8 mouse cellular contexts compared by ENCODE assay signal in genomic region chr13:106760232-106760875, GRCm38 (mm10).
DNase-seq lines count a peak whose midpoint lies in the region; ATAC-seq and TF ChIP-seq lines count a peak whose summit lies in the region.

No protein-coding gene starts in this region.

- H3K4me1 ChIP-seq in hindbrain, embryonic 16.5 days (ENCODE audit: control insufficient read depth, insufficient read depth, low read depth, low read length) = no peaks in the 10 kb centered on the region
- no peaks in the 10 kb centered on the region for H3K4me1 ChIP-seq in hindbrain, embryonic 11.5 days (replicated peaks; ENCODE audit: control insufficient read depth, insufficient read depth, low read length)
- H3K4me1 ChIP-seq in bone marrow macrophage, adult 2 months (ENCODE audit: control insufficient read depth, insufficient read depth, low read length) = peaks cover 11% of the 10 kb centered on the region
- H3K4me1 ChIP-seq in liver, embryonic 15.5 days (replicated peaks) = no peaks in the 10 kb centered on the region
- no peaks in the 10 kb centered on the region; the same call in 1 of the 2 replicates for H3K4me1 ChIP-seq in thymus, adult 2 months (replicated peaks; ENCODE audit: control insufficient read depth, insufficient read depth, low read length)

- WGBS in hindbrain, embryonic 16.5 days = 78% methylated on average over 14 of the region's 14 CpGs
- 79% methylated on average over 14 of the region's 14 CpGs for WGBS in hindbrain, embryonic 11.5 days
- WGBS in liver, embryonic 15.5 days (ENCODE audit: insufficient replicate concordance) = 13% methylated on average over 14 of the region's 14 CpGs
- WGBS in thymus, adult 2 months = 50% methylated on average over 14 of the region's 14 CpGs

- intact Hi-C loops in heart, postnatal 14 days (cut with DNase I) = no loop called here

- no peak overlapping the region for H3K4me2 ChIP-seq in hindbrain, embryonic 16.5 days (ENCODE audit: low read length)
- H3K4me2 ChIP-seq in hindbrain, embryonic 11.5 days (replicated peaks; ENCODE audit: low read depth, low read length) = no peak overlapping the region
- H3K4me2 ChIP-seq in liver, embryonic 15.5 days = no peak overlapping the region; the same call in 1 of the 2 replicates

- H3K27ac ChIP-seq in hindbrain, embryonic 16.5 days (ENCODE audit: low read depth, low read length) = no peak overlapping the region
- H3K27ac ChIP-seq in hindbrain, embryonic 11.5 days (ENCODE audit: low read depth, low read length) = no peak overlapping the region
- H3K27ac ChIP-seq in bone marrow macrophage, adult 2 months (ENCODE audit: insufficient read depth, low read depth, low read length) = peak overlapping the region; percentile 53
- H3K27ac ChIP-seq in liver, embryonic 15.5 days (replicated peaks) = no peak overlapping the region; the same call in 1 of the 2 replicates
- no peak overlapping the region for H3K27ac ChIP-seq in thymus, adult 2 months (ENCODE audit: control insufficient read depth, insufficient read depth, low read length)

- no peak for TF ChIP-seq POLR2A in bone marrow macrophage, adult 2 months (IDR thresholded peaks at IDR 0.05; ENCODE audit: borderline replicate concordance, low read depth, low read length)
- TF ChIP-seq POLR2A in thymus, adult 2 months (IDR thresholded peaks at IDR 0.05; ENCODE audit: control insufficient read depth, extremely low read depth, insufficient read depth, low read length, poor library complexity) = no peak

- no peaks in the 10 kb centered on the region for H3K27me3 ChIP-seq in hindbrain, embryonic 16.5 days (replicated peaks; ENCODE audit: control insufficient read depth, insufficient read depth, low read length)
- no peaks in the 10 kb centered on the region for H3K27me3 ChIP-seq in hindbrain, embryonic 11.5 days (ENCODE audit: control insufficient read depth, insufficient read depth, low read length)
- H3K27me3 ChIP-seq in liver, embryonic 15.5 days = no peaks in the 10 kb centered on the region
- H3K27me3 ChIP-seq in thymus, adult 2 months (ENCODE audit: control insufficient read depth, insufficient read depth, low read length) = no peaks in the 10 kb centered on the region

- TF ChIP-seq CTCF in bone marrow macrophage, adult 2 months (IDR thresholded peaks at IDR 0.05; ENCODE audit: low read depth, low read length) = no peak
- no peak for TF ChIP-seq CTCF in thymus, adult 2 months (IDR thresholded peaks at IDR 0.05; ENCODE audit: borderline replicate concordance, control insufficient read depth, extremely low read depth, insufficient read depth, low read length, poor library complexity)

- ATAC-seq in hindbrain, embryonic 16.5 days = peak; percentile 40; the same call in 1 of the 2 replicates
- ATAC-seq in hindbrain, embryonic 11.5 days (ENCODE audit: low FRiP score) = no peak
- ATAC-seq in liver, embryonic 15.5 days (ENCODE audit: insufficient read depth) = peak; percentile 67

- H3K36me3 ChIP-seq in hindbrain, embryonic 16.5 days (ENCODE audit: control insufficient read depth, insufficient read depth, low read length) = no peaks in the 10 kb centered on the region
- no peaks in the 10 kb centered on the region for H3K36me3 ChIP-seq in hindbrain, embryonic 11.5 days (ENCODE audit: control insufficient read depth, insufficient read depth, low read length)
- H3K36me3 ChIP-seq in liver, embryonic 15.5 days (replicated peaks) = no peaks in the 10 kb centered on the region
- no peaks in the 10 kb centered on the region for H3K36me3 ChIP-seq in thymus, adult 2 months (ENCODE audit: control insufficient read depth, insufficient read depth, low read length)

- H3K4me3 ChIP-seq in hindbrain, embryonic 16.5 days (ENCODE audit: low read length) = no peak overlapping the region
- no peak overlapping the region for H3K4me3 ChIP-seq in hindbrain, embryonic 11.5 days (ENCODE audit: low read depth, low read length)
- H3K4me3 ChIP-seq in bone marrow macrophage, adult 2 months (ENCODE audit: insufficient read depth, low read length) = peak overlapping the region; percentile 18
- H3K4me3 ChIP-seq in liver, embryonic 15.5 days (replicated peaks) = no peak overlapping the region
- H3K4me3 ChIP-seq in thymus, adult 2 months (ENCODE audit: control insufficient read depth, insufficient read depth, low read length) = no peak overlapping the region

- no peaks in the 10 kb centered on the region for H3K9me3 ChIP-seq in hindbrain, embryonic 16.5 days (ENCODE audit: control insufficient read depth, low read length)
- no peaks in the 10 kb centered on the region for H3K9me3 ChIP-seq in hindbrain, embryonic 11.5 days (ENCODE audit: control insufficient read depth, low read length)
- H3K9me3 ChIP-seq in liver, embryonic 15.5 days (replicated peaks) = no peaks in the 10 kb centered on the region

- no peak for DNase-seq in hindbrain, embryonic 11.5 days (ENCODE audit: low spot score)
- peak; percentile 16 to 25 for DNase-seq in heart, postnatal 14 days
- DNase-seq in thymus, postnatal 10 days (ENCODE audit: low spot score in 2 of 2) = no peak
- no peak for DNase-seq in thymus, adult 2 months
- DNase-seq in B cell, adult 2 months = no peak

- H3K9ac ChIP-seq in hindbrain, embryonic 16.5 days (ENCODE audit: low read depth, low read length) = no peak overlapping the region
- no peak overlapping the region for H3K9ac ChIP-seq in hindbrain, embryonic 11.5 days (ENCODE audit: low read depth, low read length)
- no peak overlapping the region for H3K9ac ChIP-seq in liver, embryonic 15.5 days

Comparison
In these comparisons a context has a peak if more than half of its experiments do, and no peak if none do; other contexts are left out.
1. DNase-seq: peak in heart, postnatal 14 days (2 of 2); none in hindbrain, embryonic 11.5 days (single experiment), thymus, postnatal 10 days (0 of 2), thymus, adult 2 months (single experiment) and B cell, adult 2 months (0 of 2).